Comparison of ENCODE assay signal across 11 mouse cellular contexts in genomic region chr11:95401568-95401967, GRCm38 (mm10).
"Had no signal": no experiment of that assay in that cellular context is flagged by ENCODE, and none has a peak within 500 bp of the region (broad histone marks: within the 10 kb centered on the region; RNA-seq: fewer than 3 reads in every experiment).

No protein-coding gene starts in this region.

- H3K9ac ChIP-seq: liver, embryonic 15.5 days; midbrain, embryonic 13.5 days; neural tube, embryonic 15.5 days had no signal

- H3K4me3 ChIP-seq: liver, embryonic 15.5 days; midbrain, embryonic 13.5 days; neural tube, embryonic 15.5 days had no signal

- H3K9me3 ChIP-seq: liver, embryonic 15.5 days; midbrain, embryonic 13.5 days; neural tube, embryonic 15.5 days had no signal

- DNase-seq: kidney, postnatal 14 days; lung, adult 2 months; lung, postnatal 36 days; thymus, adult 2 months; thymus, postnatal 25 days had no signal

- H3K4me1 ChIP-seq: liver, embryonic 15.5 days had no signal

- H3K4me2 ChIP-seq: liver, embryonic 11.5 days; liver, embryonic 15.5 days; midbrain, embryonic 13.5 days; neural tube, embryonic 15.5 days had no signal

- H3K36me3 ChIP-seq: liver, embryonic 15.5 days; midbrain, embryonic 13.5 days; neural tube, embryonic 15.5 days had no signal

- H3K27ac ChIP-seq: liver, embryonic 15.5 days; midbrain, embryonic 13.5 days; neural tube, embryonic 15.5 days; stomach, postnatal 0 days had no signal

- ATAC-seq: lung, postnatal 0 days; midbrain, embryonic 13.5 days had no signal
